Mouse (Mus musculus): ENCODE measurements around the gene Abhd4. TPM values are rescaled to one million over a fixed set of nuclear protein-coding genes. Genes with fewer than 3 reads are reported as not detected.

Gene Abhd4
- polyA plus RNA-seq, 1 experiment: 32.9 TPM

GRCm38 (mm10) chr14:54246232-54246631 lies 7.8 kb upstream of the Abhd4 start:
- no peak for TF ChIP-seq MYOD1 (IDR thresholded peaks at IDR 0.05; ENCODE audit: control insufficient read depth, insufficient read length, low read depth)
- TF ChIP-seq CEBPB (IDR thresholded peaks at IDR 0.05; ENCODE audit: low read depth): no peak
- TF ChIP-seq USF1 (IDR thresholded peaks at IDR 0.05; ENCODE audit: low read depth): no peak
- Histone ChIP-seq H3K79me2 (ENCODE audit: control insufficient read depth, insufficient read depth) (peaks cover 95% of the 10 kb centered on the region), H3K27me3 (ENCODE audit: control insufficient read depth, insufficient read depth, insufficient read length) (no peaks in the 10 kb centered on the region), H3ac (ENCODE audit: control insufficient read depth, insufficient read length, low read depth) (no peak overlapping the region), H3K36me3 (ENCODE audit: control insufficient read depth, insufficient read depth) (peaks cover 58% of the 10 kb centered on the region), H3K4me3 (ENCODE audit: insufficient read depth, poor library complexity, severe bottlenecking) (no peak overlapping the region), H3K79me3 (ENCODE audit: low read depth) (peaks cover 46% of the 10 kb centered on the region)

- Histone ChIP-seq H3K36me3 (ENCODE audit: control insufficient read depth, insufficient read depth) (peaks cover 36% of the 10 kb centered on the region), H3K79me2 (ENCODE audit: control insufficient read depth, insufficient read depth) (peaks cover 93% of the 10 kb centered on the region), H3ac (ENCODE audit: control insufficient read depth, insufficient read length, low read depth) (no peak overlapping the region), H3K4me3 (ENCODE audit: insufficient read depth, poor library complexity, severe bottlenecking) (no peak overlapping the region), H3K27me3 (ENCODE audit: control insufficient read depth, insufficient read depth, insufficient read length) (no peaks in the 10 kb centered on the region), H3K79me3 (ENCODE audit: low read depth) (peaks cover 55% of the 10 kb centered on the region)
- TF ChIP-seq FOSL1 (IDR thresholded peaks at IDR 0.05; ENCODE audit: insufficient read depth, low read length, poor library complexity, severe bottlenecking) (no peak), MAX (IDR thresholded peaks at IDR 0.05) (no peak), CEBPB (IDR thresholded peaks at IDR 0.05; ENCODE audit: low read depth) (no peak)
Observed at GRCm38 (mm10) chr14:54249326-54249725, 4.7 kb upstream of the Abhd4 start.

GRCm38 (mm10) chr14:54250122-54250521 lies 3.9 kb upstream of the Abhd4 start:
- Histone ChIP-seq H3K36me3 (ENCODE audit: control insufficient read depth, insufficient read depth) (peaks cover 33% of the 10 kb centered on the region), H3ac (ENCODE audit: control insufficient read depth, insufficient read length, low read depth) (no peak overlapping the region), H3K79me2 (ENCODE audit: control insufficient read depth, insufficient read depth) (peaks cover 85% of the 10 kb centered on the region), H3K79me3 (ENCODE audit: low read depth) (peaks cover 55% of the 10 kb centered on the region), H3K4me3 (ENCODE audit: insufficient read depth, poor library complexity, severe bottlenecking) (no peak overlapping the region), H3K27me3 (ENCODE audit: control insufficient read depth, insufficient read depth, insufficient read length) (no peaks in the 10 kb centered on the region)
- TF ChIP-seq MAX (IDR thresholded peaks at IDR 0.05) (no peak), CEBPB (IDR thresholded peaks at IDR 0.05; ENCODE audit: low read depth) (no peak), MYOG (IDR thresholded peaks at IDR 0.05; ENCODE audit: control insufficient read depth, extremely low read depth, insufficient read length) (no peak), CTCF (IDR thresholded peaks at IDR 0.05; ENCODE audit: control insufficient read depth, insufficient read depth, insufficient read length) (no peak), FOSL1 (IDR thresholded peaks at IDR 0.05; ENCODE audit: insufficient read depth, low read length, poor library complexity, severe bottlenecking) (no peak), USF1 (IDR thresholded peaks at IDR 0.05; ENCODE audit: low read depth) (no peak), MYOD1 (IDR thresholded peaks at IDR 0.05; ENCODE audit: control insufficient read depth, insufficient read length, low read depth) (no peak)

GRCm38 (mm10) chr14:54254670-54255202 lies 748 bp downstream of the Abhd4 start:
- Histone ChIP-seq H3K4me3 (ENCODE audit: insufficient read depth, poor library complexity, severe bottlenecking) (no peak overlapping the region), H3ac (ENCODE audit: control insufficient read depth, insufficient read length, low read depth) (no peak overlapping the region)
- TF ChIP-seq CTCF (IDR thresholded peaks at IDR 0.05; ENCODE audit: control insufficient read depth, insufficient read depth, insufficient read length) (no peak), FOSL1 (IDR thresholded peaks at IDR 0.05; ENCODE audit: insufficient read depth, low read length, poor library complexity, severe bottlenecking) (no peak), USF1 (IDR thresholded peaks at IDR 0.05; ENCODE audit: low read depth) (no peak), MYOD1 (IDR thresholded peaks at IDR 0.05; ENCODE audit: control insufficient read depth, insufficient read length, low read depth) (no peak), MYOG (IDR thresholded peaks at IDR 0.05; ENCODE audit: control insufficient read depth, extremely low read depth, insufficient read length) (no peak), MAX (IDR thresholded peaks at IDR 0.05) (no peak), CEBPB (IDR thresholded peaks at IDR 0.05; ENCODE audit: low read depth) (no peak)

GRCm38 (mm10) chr14:54258131-54258670 lies 4.2 kb downstream of the Abhd4 start:
- no peak overlapping the region for H3K4me3 ChIP-seq (ENCODE audit: insufficient read depth, poor library complexity, severe bottlenecking)
- H3K79me2 ChIP-seq (ENCODE audit: control insufficient read depth, insufficient read depth): peaks cover 5% of the 10 kb centered on the region
- H3K27me3 ChIP-seq (ENCODE audit: control insufficient read depth, insufficient read depth, insufficient read length): no peaks in the 10 kb centered on the region
- TF ChIP-seq USF1 (IDR thresholded peaks at IDR 0.05; ENCODE audit: low read depth): no peak
- no peak for TF ChIP-seq MAX (IDR thresholded peaks at IDR 0.05)
- TF ChIP-seq FOSL1 (IDR thresholded peaks at IDR 0.05; ENCODE audit: insufficient read depth, low read length, poor library complexity, severe bottlenecking): no peak
- no peak for TF ChIP-seq MYOG (IDR thresholded peaks at IDR 0.05; ENCODE audit: control insufficient read depth, extremely low read depth, insufficient read length)
- no peak for TF ChIP-seq CTCF (IDR thresholded peaks at IDR 0.05; ENCODE audit: control insufficient read depth, insufficient read depth, insufficient read length)
- TF ChIP-seq MYOD1 (IDR thresholded peaks at IDR 0.05; ENCODE audit: control insufficient read depth, insufficient read length, low read depth): no peak
- TF ChIP-seq CEBPB (IDR thresholded peaks at IDR 0.05; ENCODE audit: low read depth): no peak
- no peak overlapping the region for H3ac ChIP-seq (ENCODE audit: control insufficient read depth, insufficient read length, low read depth)
- H3K36me3 ChIP-seq (ENCODE audit: control insufficient read depth, insufficient read depth): no peaks in the 10 kb centered on the region
- peaks cover 3% of the 10 kb centered on the region for H3K79me3 ChIP-seq (ENCODE audit: low read depth)

More at GRCm38 (mm10) chr14:54254670-54255202, 748 bp downstream of the Abhd4 start:
- Histone ChIP-seq H3K79me2 (ENCODE audit: control insufficient read depth, insufficient read depth) (peaks cover 39% of the 10 kb centered on the region), H3K27me3 (ENCODE audit: control insufficient read depth, insufficient read depth, insufficient read length) (no peaks in the 10 kb centered on the region), H3K79me3 (ENCODE audit: low read depth) (peaks cover 24% of the 10 kb centered on the region), H3K36me3 (ENCODE audit: control insufficient read depth, insufficient read depth) (peaks cover 10% of the 10 kb centered on the region)

All from C2C12 (cell line).